Mouse (Mus musculus) megakaryocyte, embryonic 14.5 days (primary cell): ENCODE results near the gene Exosc1.

Source experiments
- FLI1 ChIP-seq: IDR thresholded peaks from 2 replicates; pipeline ENCODE4 v1.6.1; 2012; ENCODE audit warnings: low read length, inconsistent platforms, mixed read lengths
- GATA1 ChIP-seq: IDR thresholded peaks from 3 replicates; pipeline ENCODE4 v1.6.1; 2012; ENCODE audit warnings: mixed read lengths, low read length, inconsistent platforms, borderline replicate concordance

GRCm38 (mm10) chr19:41981595-41981927 is 48.3 kb upstream of the Exosc1 start, which contains the start of gene Ubtd1:
- TF ChIP-seq GATA1 (no peak), FLI1 (no peak)
